ENCODE assay signal across 25 mouse cellular contexts in the genomic region with DNA sequence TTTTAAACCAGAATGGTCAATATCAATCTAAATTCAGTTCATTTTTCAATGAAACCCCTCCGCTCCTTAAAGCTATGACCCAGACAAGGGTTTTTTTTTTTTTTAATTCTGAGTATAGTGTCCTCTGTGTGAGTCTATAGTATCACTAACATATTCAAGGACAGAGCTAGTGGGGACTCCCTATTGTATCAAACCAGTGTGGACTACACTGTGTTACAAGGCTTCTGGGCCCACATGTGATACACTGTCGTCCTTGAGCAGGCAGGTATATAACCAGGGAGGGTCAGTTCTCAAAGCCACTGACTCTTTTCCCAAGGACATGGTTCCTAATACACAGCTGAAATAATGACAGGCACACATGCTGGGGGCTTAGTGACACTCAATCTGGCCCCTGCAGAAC. TPM values are rescaled to one million over a fixed set of nuclear protein-coding genes. Genes with fewer than 3 reads are reported as not detected.
DNase-seq lines count a peak whose midpoint lies in the region; ATAC-seq and TF ChIP-seq lines count a peak whose summit lies in the region.
"Had no signal": no experiment of that assay in that cellular context is flagged by ENCODE, and none has a peak within 500 bp of the region (broad histone marks: within the 10 kb centered on the region; RNA-seq: fewer than 3 reads in every experiment).

No protein-coding gene starts in this region.

- H3K27me3 ChIP-seq in forebrain, embryonic 11.5 days (ENCODE audit: control insufficient read depth, insufficient read depth, low read length) = no peaks in the 10 kb centered on the region
- H3K27me3 ChIP-seq in forebrain, embryonic 10.5 days (ENCODE audit: poor library complexity, severe bottlenecking) = no peaks in the 10 kb centered on the region
- no peaks in the 10 kb centered on the region for H3K27me3 ChIP-seq in lung, embryonic 14.5 days (ENCODE audit: insufficient read depth, low read length)
- H3K27me3 ChIP-seq: embryonic facial prominence, embryonic 12.5 days; heart, embryonic 13.5 days; intestine, embryonic 15.5 days had no signal

- no peak overlapping the region for H3K4me2 ChIP-seq in forebrain, embryonic 11.5 days (ENCODE audit: low read depth, low read length, severe bottlenecking)
- H3K4me2 ChIP-seq in lung, embryonic 14.5 days = no peak overlapping the region
- H3K4me2 ChIP-seq: embryonic facial prominence, embryonic 12.5 days; heart, embryonic 13.5 days; intestine, embryonic 15.5 days; liver, embryonic 11.5 days had no signal

- 0 out of 2 replicates have a peak, but pooled peaks have one; percentile 49 for ATAC-seq in forebrain, embryonic 11.5 days (replicated peaks; ENCODE audit: low FRiP score)
- peak; percentile 67 for ATAC-seq in lung, embryonic 14.5 days (ENCODE audit: insufficient read depth)
- ATAC-seq: activated CD4-positive, CD25-positive, alpha-beta regulatory T cell, adult 4 months; intestine, embryonic 15.5 days had no signal

- H3K27ac ChIP-seq in forebrain, embryonic 11.5 days (ENCODE audit: low read depth, low read length) = peak overlapping the region; percentile 18; the same call in 1 of the 2 replicates
- no peak overlapping the region for H3K27ac ChIP-seq in forebrain, embryonic 10.5 days
- H3K27ac ChIP-seq in lung, embryonic 14.5 days (ENCODE audit: low read depth) = peak overlapping the region; percentile 54; the same call in 1 of the 2 replicates
- H3K27ac ChIP-seq: embryonic facial prominence, embryonic 12.5 days; heart, embryonic 13.5 days; intestine, embryonic 15.5 days; stomach, postnatal 0 days had no signal

- no peaks in the 10 kb centered on the region for H3K4me1 ChIP-seq in forebrain, embryonic 11.5 days (replicated peaks; ENCODE audit: control insufficient read depth, insufficient read depth, low read length)
- H3K4me1 ChIP-seq in forebrain, embryonic 10.5 days = 0 out of 2 replicates have a peak, but pooled peaks cover 3% of the 10 kb centered on the region
- H3K4me1 ChIP-seq in lung, embryonic 14.5 days (ENCODE audit: insufficient read depth) = no peaks in the 10 kb centered on the region
- H3K4me1 ChIP-seq: embryonic facial prominence, embryonic 12.5 days had no signal

- H3K36me3 ChIP-seq in forebrain, embryonic 11.5 days (ENCODE audit: control insufficient read depth, insufficient read depth, low read length) = no peaks in the 10 kb centered on the region
- H3K36me3 ChIP-seq in forebrain, embryonic 10.5 days (replicated peaks) = 0 out of 2 replicates have a peak, but pooled peaks cover under 1% of the 10 kb centered on the region
- H3K36me3 ChIP-seq in lung, embryonic 14.5 days (ENCODE audit: insufficient read depth) = no peaks in the 10 kb centered on the region
- H3K36me3 ChIP-seq: embryonic facial prominence, embryonic 12.5 days; intestine, embryonic 15.5 days had no signal

- no peaks in the 10 kb centered on the region for H3K9me3 ChIP-seq in forebrain, embryonic 11.5 days (ENCODE audit: control insufficient read depth, low read length)
- no peaks in the 10 kb centered on the region for H3K9me3 ChIP-seq in forebrain, embryonic 10.5 days
- H3K9me3 ChIP-seq in lung, embryonic 14.5 days (ENCODE audit: low read depth, low read length) = no peaks in the 10 kb centered on the region
- H3K9me3 ChIP-seq: embryonic facial prominence, embryonic 12.5 days; G1E; heart, embryonic 13.5 days; intestine, embryonic 15.5 days had no signal

- no peak for DNase-seq in forebrain, embryonic 11.5 days (ENCODE audit: low spot score)
- no peak for DNase-seq in forebrain, embryonic 10.5 days (ENCODE audit: extremely low spot score, low spot score)
- no peak for DNase-seq in lung, embryonic 14.5 days
- DNase-seq in lung, postnatal 4 days = no peak
- peak; percentile 31 for DNase-seq in retina, embryonic 14.5 days (ENCODE audit: low spot score)
- no peak for DNase-seq in retina, postnatal 1 day
- no peak for DNase-seq in embryo, embryonic 10.5 days (ENCODE audit: low spot score)
- no peak for DNase-seq in urinary bladder, postnatal 36 days (ENCODE audit: low spot score in 2 of 2)
- DNase-seq: adrenal gland, postnatal 14 days; cerebellum, postnatal 25 days; gastrocnemius, postnatal 10 days; heart, adult 11 months; heart, postnatal 36 days; kidney, adult 9 months; kidney, postnatal 25 days; layer of hippocampus, adult 9-11 months; lung, adult 18-20 months had no signal

- no peak overlapping the region for H3K4me3 ChIP-seq in forebrain, embryonic 11.5 days (ENCODE audit: low read depth, low read length)
- no peak overlapping the region for H3K4me3 ChIP-seq in forebrain, embryonic 10.5 days
- H3K4me3 ChIP-seq in lung, embryonic 14.5 days (ENCODE audit: low read depth, low read length) = no peak overlapping the region
- H3K4me3 ChIP-seq: embryonic facial prominence, embryonic 12.5 days; erythroblast, embryonic 14.5 days; heart, embryonic 13.5 days; intestine, embryonic 15.5 days had no signal

- no peak overlapping the region for H3K9ac ChIP-seq in forebrain, embryonic 11.5 days (ENCODE audit: low read length)
- H3K9ac ChIP-seq in lung, embryonic 14.5 days = no peak overlapping the region
- H3K9ac ChIP-seq: embryonic facial prominence, embryonic 12.5 days; heart, embryonic 13.5 days; intestine, embryonic 15.5 days had no signal

- TF ChIP-seq CTCF in lung, embryonic 14.5 days (IDR thresholded peaks at IDR 0.05; ENCODE audit: low read depth) = no peak

- WGBS in forebrain, embryonic 11.5 days = 85% methylated on average over 2 of the region's 2 CpGs
- 88% methylated on average over 2 of the region's 2 CpGs for WGBS in forebrain, embryonic 10.5 days
- 57% methylated on average over 2 of the region's 2 CpGs for WGBS in lung, embryonic 14.5 days

RNA-seq across cellular contexts. Expression of a gene that starts 27.1 kb away (rescaled TPM):
- polyA plus RNA-seq in forebrain, embryonic 11.5 days (2014; fragmentation: Nextera tagmentation; extraction: Ambion mirVana) = 7.6 and 8.8 TPM in 2 replicates
- polyA plus RNA-seq in forebrain, embryonic 10.5 days (2016; fragmentation: Nextera tagmentation; extraction: Ambion mirVana) = 5.7 and 6.9 TPM in 2 replicates
- polyA plus RNA-seq in lung, embryonic 14.5 days (2014; fragmentation: Nextera tagmentation; extraction: Ambion mirVana) = 10.7 and 11.5 TPM in 2 replicates
